Mouse (Mus musculus) kidney, postnatal 4 days (tissue): ENCODE measurements around the gene Slc35a1.
A peak's percentile ranks its signal among the peaks of the same experiment; 100 is the strongest.
"Not testable (repeated sequence)": the region's sequence is repeated elsewhere in the genome, so short reads cannot be mapped to it uniquely, and the experiment has no call there.

Source experiments
- DNase-seq, 2 experiments: peaks; one replicate each; pipeline ENCODE4 v3.0.0; 2021; ENCODE audit warnings: mixed read lengths in 2 of 2

The Slc35a1 gene

GRCm38 (mm10) chr4:34686874-34687567 is at the start of gene Slc35a1:
Gene Slc35a1, minus strand, starts transcription at chr4:34687438.
- peak; percentile 95 to 97 for DNase-seq

- no peak for DNase-seq
Measured at GRCm38 (mm10) chr4:34734461-34734860, 47.2 kb upstream of the Slc35a1 start.

GRCm38 (mm10) chr4:34733415-34733814 is 46.2 kb upstream of the Slc35a1 start:
- not testable (repeated sequence) for DNase-seq

- DNase-seq: peak; percentile 87 to 90
Measured at GRCm38 (mm10) chr4:34729851-34730341, 42.7 kb upstream of the Slc35a1 start, which contains the start of gene Cfap206. Gene Cfap206, minus strand, starts transcription at chr4:34730206.

- DNase-seq: not testable (repeated sequence)
Measured at GRCm38 (mm10) chr4:34725710-34726109, 38.5 kb upstream of the Slc35a1 start.

- no peak for DNase-seq
Measured at GRCm38 (mm10) chr4:34724306-34724705, 37.1 kb upstream of the Slc35a1 start.

GRCm38 (mm10) chr4:34723186-34723585 is 35.9 kb upstream of the Slc35a1 start:
- DNase-seq: no peak

- no peak for DNase-seq
Measured at GRCm38 (mm10) chr4:34720127-34720895, 33.1 kb upstream of the Slc35a1 start.

- no peak for DNase-seq
Measured at GRCm38 (mm10) chr4:34719421-34719820, 32.2 kb upstream of the Slc35a1 start.

- DNase-seq: no peak
Measured at GRCm38 (mm10) chr4:34715062-34715461, 27.8 kb upstream of the Slc35a1 start.

GRCm38 (mm10) chr4:34708127-34708526 is 20.9 kb upstream of the Slc35a1 start:
- DNase-seq: no peak

- DNase-seq: no peak
Measured at GRCm38 (mm10) chr4:34707248-34707647, 20.0 kb upstream of the Slc35a1 start.

GRCm38 (mm10) chr4:34703029-34703428 is 15.8 kb upstream of the Slc35a1 start:
- DNase-seq: peak; percentile 19 to 22

GRCm38 (mm10) chr4:34702231-34702630 is 15.0 kb upstream of the Slc35a1 start:
- no peak for DNase-seq

- DNase-seq: peak; percentile 69 to 71
Measured at GRCm38 (mm10) chr4:34701528-34701927, 14.3 kb upstream of the Slc35a1 start.

GRCm38 (mm10) chr4:34688021-34688420 is 783 bp upstream of the Slc35a1 start:
- no peak for DNase-seq

GRCm38 (mm10) chr4:34680530-34680929 is 6.7 kb downstream of the Slc35a1 start:
- DNase-seq: peak; percentile 20 to 40

- no peak for DNase-seq
Measured at GRCm38 (mm10) chr4:34673721-34674120, 13.5 kb downstream of the Slc35a1 start.

- no peak for DNase-seq
Measured at GRCm38 (mm10) chr4:34667923-34668322, 19.3 kb downstream of the Slc35a1 start.

GRCm38 (mm10) chr4:34661927-34662326 is 25.3 kb downstream of the Slc35a1 start:
- DNase-seq: no peak

- no peak for DNase-seq
Measured at GRCm38 (mm10) chr4:34661514-34661913, 25.7 kb downstream of the Slc35a1 start.

- DNase-seq: no peak
Measured at GRCm38 (mm10) chr4:34659012-34659411, 28.2 kb downstream of the Slc35a1 start.

- DNase-seq: no peak
Measured at GRCm38 (mm10) chr4:34656101-34656500, 31.1 kb downstream of the Slc35a1 start.

GRCm38 (mm10) chr4:34653179-34653578 is 34.1 kb downstream of the Slc35a1 start:
- DNase-seq: no peak
